31 mouse cellular contexts compared by ENCODE assay signal in the genomic region with DNA sequence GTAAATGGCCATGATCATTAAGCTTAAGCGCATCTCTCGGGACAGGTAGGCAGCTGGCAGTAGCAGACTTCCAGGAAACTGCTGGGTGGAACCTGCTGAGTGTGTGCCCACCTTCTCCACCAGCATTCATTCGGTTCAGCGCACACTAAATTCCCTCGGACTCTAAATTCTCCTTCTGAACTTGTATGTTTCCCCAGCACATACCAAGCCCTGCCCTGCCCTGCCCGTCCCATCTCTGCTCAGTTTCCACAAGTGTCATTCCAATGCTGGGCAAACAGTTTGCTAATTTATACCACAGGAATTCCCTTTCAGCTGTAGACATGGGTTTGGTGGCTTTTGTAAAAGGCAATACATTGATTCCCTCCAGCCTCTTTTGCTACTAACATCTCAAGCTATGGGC. TPM values are rescaled to one million over a fixed set of nuclear protein-coding genes. Genes with fewer than 3 reads are reported as not detected.
DNase-seq lines count a peak whose midpoint lies in the region; ATAC-seq and TF ChIP-seq lines count a peak whose summit lies in the region.
"Had no signal": no experiment of that assay in that cellular context is flagged by ENCODE, and none has a peak within 500 bp of the region (broad histone marks: within the 10 kb centered on the region; RNA-seq: fewer than 3 reads in every experiment).

No protein-coding gene starts in this region.

- H3K27ac ChIP-seq in heart, embryonic 13.5 days (replicated peaks), result 0 out of 2 replicates have a peak overlapping the region, but pooled peaks have one; percentile 39
- H3K27ac ChIP-seq in lung, postnatal 0 days (ENCODE audit: low read length), result peak overlapping the region; percentile 22
- H3K27ac ChIP-seq: embryonic facial prominence, embryonic 15.5 days; heart, adult 2 months; heart, embryonic 10.5 days; hindbrain, embryonic 14.5 days; hindbrain, postnatal 0 days had no signal

- no peak overlapping the region for H3K4me3 ChIP-seq in heart, embryonic 13.5 days
- H3K4me3 ChIP-seq in lung, postnatal 0 days (ENCODE audit: low read depth, low read length), result no peak overlapping the region
- H3K4me3 ChIP-seq: embryonic facial prominence, embryonic 15.5 days; heart, adult 2 months; heart, embryonic 10.5 days had no signal

- 83% methylated on average over 6 of the region's 6 CpGs for WGBS in heart, embryonic 13.5 days
- WGBS in lung, postnatal 0 days, result 63% methylated on average over 6 of the region's 6 CpGs

- H3K9me3 ChIP-seq in heart, embryonic 13.5 days, result no peaks in the 10 kb centered on the region
- no peaks in the 10 kb centered on the region for H3K9me3 ChIP-seq in lung, postnatal 0 days (ENCODE audit: low read length)
- H3K9me3 ChIP-seq: embryonic facial prominence, embryonic 15.5 days; heart, embryonic 10.5 days had no signal

- no peak for DNase-seq in heart, postnatal 4 days
- peak; percentile 46 to 52 for DNase-seq in lung, adult 18-20 months
- no peak for DNase-seq in lung, postnatal 10 days
- DNase-seq in Muller cell, postnatal 12 days (ENCODE audit: inconsistent ontology term), result peak; percentile 60
- DNase-seq in lung, postnatal 0 days (ENCODE audit: low spot score), result peak; percentile 64
- no peak for DNase-seq in spleen, postnatal 14 days (ENCODE audit: low spot score in 2 of 2)
- DNase-seq in urinary bladder, adult 2 months (ENCODE audit: low spot score), result no peak
- DNase-seq: adrenal gland, adult 8-10 months; adrenal gland, postnatal 25 days; cerebellum, adult 11-12 months; cerebellum, adult 8-10 months; cerebellum, postnatal 10 days; cerebellum, postnatal 36 days; embryo, embryonic 11 days; forebrain, postnatal 0 days; gastrocnemius, postnatal 10 days; gastrocnemius, postnatal 36 days; heart, adult 2 months; heart, postnatal 10 days had no signal

- peaks cover 35% of the 10 kb centered on the region for H3K4me1 ChIP-seq in heart, embryonic 13.5 days
- H3K4me1 ChIP-seq in lung, postnatal 0 days (ENCODE audit: insufficient read depth, low read depth, low read length), result peaks cover 4% of the 10 kb centered on the region; the same call in 1 of the 2 replicates

- ATAC-seq in heart, embryonic 13.5 days (ENCODE audit: extremely low read depth, insufficient number of reproducible peaks, low FRiP score, low TSS enrichment), result no peak
- ATAC-seq in lung, postnatal 0 days, result peak; percentile 82
- ATAC-seq: activated CD4-positive, CD25-positive, alpha-beta regulatory T cell, adult 4 months; CD4-positive, CD25-positive, alpha-beta regulatory T cell, adult 4 months; forebrain, embryonic 14.5 days; forebrain, postnatal 0 days; hindbrain, postnatal 0 days; inflammation-experienced regulatory T-cells, adult 6 months had no signal

- TF ChIP-seq CTCF in lung, postnatal 0 days (IDR thresholded peaks at IDR 0.05), result no peak

- H3K36me3 ChIP-seq in heart, embryonic 13.5 days, result peaks cover 17% of the 10 kb centered on the region
- no peaks in the 10 kb centered on the region for H3K36me3 ChIP-seq in lung, postnatal 0 days (ENCODE audit: insufficient read depth, low read length)

- no peaks in the 10 kb centered on the region for H3K27me3 ChIP-seq in heart, embryonic 13.5 days (replicated peaks)
- H3K27me3 ChIP-seq in lung, postnatal 0 days (replicated peaks; ENCODE audit: insufficient read depth, low read length), result no peaks in the 10 kb centered on the region
- H3K27me3 ChIP-seq: embryonic facial prominence, embryonic 15.5 days had no signal

- peak; percentile 55 for TF ChIP-seq EP300 in lung, postnatal 0 days (IDR thresholded peaks at IDR 0.05)

- no peak overlapping the region for H3K9ac ChIP-seq in heart, embryonic 13.5 days
- H3K9ac ChIP-seq in lung, postnatal 0 days (replicated peaks; ENCODE audit: low read depth), result no peak overlapping the region
- H3K9ac ChIP-seq: embryonic facial prominence, embryonic 15.5 days; forebrain, postnatal 0 days; hindbrain, embryonic 14.5 days had no signal

- H3K4me2 ChIP-seq in heart, embryonic 13.5 days, result no peak overlapping the region
- H3K4me2 ChIP-seq in lung, postnatal 0 days (replicated peaks; ENCODE audit: low read depth, low read length), result no peak overlapping the region
- H3K4me2 ChIP-seq: embryonic facial prominence, embryonic 15.5 days; hindbrain, embryonic 14.5 days had no signal

RNA-seq across cellular contexts. Expression of a gene that starts 27.6 kb away (rescaled TPM):
- 72.3 and 77.0 TPM in 2 replicates for polyA plus RNA-seq in heart, embryonic 13.5 days (2015; fragmentation: Nextera tagmentation; extraction: Ambion mirVana)
- 100 to 1,000 TPM; 219 to 225 TPM for total RNA-seq in heart, postnatal 4 days (2021)
- 56.1 and 66.0 TPM in 2 replicates for polyA plus RNA-seq in lung, postnatal 0 days (2015; fragmentation: Nextera tagmentation; extraction: Ambion mirVana)
- 32.2 and 43.4 TPM in 2 replicates for polyA plus RNA-seq in urinary bladder, adult 2 months (2012; rRNA removed)
- total RNA-seq: granulocyte monocyte progenitor cell, adult 5-6 weeks; hematopoietic stem cell, adult 5-6 weeks; MEL had no signal
- polyA plus RNA-seq: activated CD4-positive, CD25-positive, alpha-beta regulatory T cell, adult 4 months; CD4-positive, CD25-positive, alpha-beta regulatory T cell, adult 4 months; inflammation-experienced regulatory T-cells, adult 6 months had no signal

Comparison
In these comparisons a context has a peak if more than half of its experiments do, and no peak if none do; other contexts are left out.
1. DNase-seq: peak in lung, adult 18-20 months (2 of 2), Muller cell, postnatal 12 days (single experiment) and lung, postnatal 0 days (single experiment); none in heart, postnatal 4 days (single experiment), lung, postnatal 10 days (single experiment), spleen, postnatal 14 days (0 of 2) and urinary bladder, adult 2 months (single experiment).